Mouse (Mus musculus): ENCODE measurements around the gene Inpp1. TPM values are rescaled to one million over a fixed set of nuclear protein-coding genes. Genes with fewer than 3 reads are reported as not detected.
"Not testable (repeated sequence)": the region's sequence is repeated elsewhere in the genome, so short reads cannot be mapped to it uniquely, and the experiment has no call there.

The Inpp1 gene
- 6.1 and 8.1 TPM in 2 replicates for polyA plus RNA-seq (2015; fragmentation: Nextera tagmentation; extraction: Ambion mirVana)

DNA sequence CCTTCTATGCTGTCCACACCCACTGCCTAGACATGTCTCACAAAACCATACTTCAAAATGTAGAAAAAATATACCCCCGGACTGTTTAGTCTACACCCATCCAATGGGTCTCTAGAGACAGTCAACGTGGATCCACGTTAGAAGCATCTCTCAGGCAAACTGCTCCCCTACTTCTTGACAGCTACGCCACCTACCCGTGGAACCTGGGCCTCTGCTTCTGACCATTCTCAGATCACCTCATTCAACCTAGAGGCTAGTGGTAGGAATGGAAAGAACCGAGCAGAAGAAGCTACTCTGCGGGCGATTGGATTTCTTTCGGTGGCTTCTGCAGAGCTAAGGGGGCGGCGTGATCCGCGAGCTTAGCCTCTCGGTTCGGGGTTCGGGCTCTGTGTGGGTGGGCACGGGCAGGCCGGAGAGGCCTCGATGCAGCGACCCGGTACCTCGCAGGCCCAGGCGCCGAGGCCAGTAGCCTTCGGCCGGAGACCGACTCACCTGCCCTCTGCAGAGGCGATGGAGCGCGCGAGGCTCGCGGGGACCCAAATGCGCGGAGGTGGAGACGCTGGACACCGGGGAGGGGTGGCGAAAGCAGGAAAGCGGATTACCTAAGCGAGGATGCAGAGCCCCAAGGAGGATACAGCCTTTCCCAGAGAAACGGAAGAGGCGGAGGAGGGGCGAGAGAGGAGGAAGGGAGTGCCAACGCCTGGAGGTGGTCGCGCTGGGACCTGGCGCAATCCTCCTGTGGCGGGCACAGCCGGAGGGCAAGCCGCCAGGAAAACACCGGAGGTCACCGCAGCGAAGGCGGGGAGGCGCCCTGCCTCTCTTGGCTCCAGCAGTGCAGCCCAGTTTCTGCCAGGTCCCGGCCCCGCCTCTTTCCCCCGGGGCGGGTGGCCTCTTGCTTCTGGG lies at the start of gene Inpp1:
Gene Inpp1 (minus strand): TSS at position 779 of the 903 bp plus-strand sequence.
- H3K4me3 ChIP-seq (ENCODE audit: low read depth, low read length), result peak within 1 kb of the TSS; percentile 74
- WGBS, result under 1% methylated on average over 57 of the region's 59 CpGs
- H3K9me3 ChIP-seq (ENCODE audit: control insufficient read depth, low read length), result no peaks in the 10 kb centered on the region
- DNase-seq (ENCODE audit: low spot score) (peak; percentile 86), ATAC-seq (ENCODE audit: low FRiP score, low TSS enrichment) (peak; percentile 93)
- peak within 1 kb of the TSS; percentile 83 for H3K9ac ChIP-seq (ENCODE audit: low read length)
- H3K36me3 ChIP-seq (ENCODE audit: control insufficient read depth, insufficient read depth, low read length), result no peaks in the 10 kb centered on the region
- peak within 1 kb of the TSS; percentile 93 for H3K4me2 ChIP-seq (replicated peaks; ENCODE audit: low read depth)
- TF ChIP-seq CTCF (IDR thresholded peaks at IDR 0.05; ENCODE audit: low read depth), result peak; percentile 77
- TF ChIP-seq EP300 (optimal IDR thresholded peaks at IDR 0.05), result no peak
- H3K4me1 ChIP-seq (replicated peaks; ENCODE audit: control insufficient read depth, insufficient read depth), result peaks cover 3% of the 10 kb centered on the region; the same call in 1 of the 2 replicates
- peak within 1 kb of the TSS; percentile 78 for H3K27ac ChIP-seq (replicated peaks)
- no peaks in the 10 kb centered on the region for H3K27me3 ChIP-seq (ENCODE audit: control insufficient read depth, insufficient read depth, low read length)

- Histone ChIP-seq H3K4me1 (replicated peaks; ENCODE audit: control insufficient read depth, insufficient read depth) (no peaks in the 10 kb centered on the region), H3K4me3 (ENCODE audit: low read depth, low read length) (no peak overlapping the region), H3K9me3 (ENCODE audit: control insufficient read depth, low read length) (no peaks in the 10 kb centered on the region), H3K27ac (replicated peaks) (no peak overlapping the region), H3K27me3 (ENCODE audit: control insufficient read depth, insufficient read depth, low read length) (no peaks in the 10 kb centered on the region), H3K4me2 (replicated peaks; ENCODE audit: low read depth) (no peak overlapping the region), H3K9ac (ENCODE audit: low read length) (no peak overlapping the region), H3K36me3 (ENCODE audit: control insufficient read depth, insufficient read depth, low read length) (no peaks in the 10 kb centered on the region)
- no peak for DNase-seq (ENCODE audit: low spot score)
- TF ChIP-seq EP300 (optimal IDR thresholded peaks at IDR 0.05) (no peak), CTCF (IDR thresholded peaks at IDR 0.05; ENCODE audit: low read depth) (no peak)
- no peak for ATAC-seq (ENCODE audit: low FRiP score, low TSS enrichment)
- WGBS, result 94% methylated on average over 3 of the region's 3 CpGs
These were observed 48.5 kb upstream of the Inpp1 start for GRCm38 (mm10) chr1:52866007-52866406.

DNA sequence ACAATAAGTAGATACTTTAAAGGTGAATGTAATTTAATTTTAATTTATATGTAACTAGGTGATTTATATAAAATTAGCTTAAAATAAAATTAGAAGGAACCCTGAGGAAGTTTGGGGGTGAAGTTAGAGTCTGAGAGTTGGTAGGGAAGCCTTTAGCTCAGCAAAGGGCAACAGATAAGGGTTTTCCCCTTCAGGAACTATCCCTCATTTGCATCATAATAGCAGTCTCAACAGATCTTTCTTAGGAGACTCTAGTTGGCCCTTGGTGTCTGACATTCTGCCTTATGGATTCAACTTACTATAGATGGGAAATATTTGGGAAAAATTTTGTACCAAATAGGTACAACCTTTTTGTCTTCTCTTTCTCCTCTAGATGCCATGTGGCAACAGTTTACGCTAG lies 46.7 kb upstream of the Inpp1 start:
- no peak overlapping the region for H3K4me2 ChIP-seq (replicated peaks; ENCODE audit: low read depth)
- no peaks in the 10 kb centered on the region for H3K9me3 ChIP-seq (ENCODE audit: control insufficient read depth, low read length)
- DNase-seq (ENCODE audit: low spot score), result no peak
- no peak overlapping the region for H3K9ac ChIP-seq (ENCODE audit: low read length)
- H3K27ac ChIP-seq (replicated peaks), result no peak overlapping the region
- H3K4me3 ChIP-seq (ENCODE audit: low read depth, low read length), result no peak overlapping the region
- ATAC-seq (ENCODE audit: low FRiP score, low TSS enrichment), result no peak
- 100% methylated on average over 1 of the region's 1 CpGs for WGBS
- H3K27me3 ChIP-seq (ENCODE audit: control insufficient read depth, insufficient read depth, low read length), result no peaks in the 10 kb centered on the region
- no peaks in the 10 kb centered on the region for H3K36me3 ChIP-seq (ENCODE audit: control insufficient read depth, insufficient read depth, low read length)
- H3K4me1 ChIP-seq (replicated peaks; ENCODE audit: control insufficient read depth, insufficient read depth), result no peaks in the 10 kb centered on the region
- TF ChIP-seq CTCF (IDR thresholded peaks at IDR 0.05; ENCODE audit: low read depth) (no peak), EP300 (optimal IDR thresholded peaks at IDR 0.05) (no peak)

DNA sequence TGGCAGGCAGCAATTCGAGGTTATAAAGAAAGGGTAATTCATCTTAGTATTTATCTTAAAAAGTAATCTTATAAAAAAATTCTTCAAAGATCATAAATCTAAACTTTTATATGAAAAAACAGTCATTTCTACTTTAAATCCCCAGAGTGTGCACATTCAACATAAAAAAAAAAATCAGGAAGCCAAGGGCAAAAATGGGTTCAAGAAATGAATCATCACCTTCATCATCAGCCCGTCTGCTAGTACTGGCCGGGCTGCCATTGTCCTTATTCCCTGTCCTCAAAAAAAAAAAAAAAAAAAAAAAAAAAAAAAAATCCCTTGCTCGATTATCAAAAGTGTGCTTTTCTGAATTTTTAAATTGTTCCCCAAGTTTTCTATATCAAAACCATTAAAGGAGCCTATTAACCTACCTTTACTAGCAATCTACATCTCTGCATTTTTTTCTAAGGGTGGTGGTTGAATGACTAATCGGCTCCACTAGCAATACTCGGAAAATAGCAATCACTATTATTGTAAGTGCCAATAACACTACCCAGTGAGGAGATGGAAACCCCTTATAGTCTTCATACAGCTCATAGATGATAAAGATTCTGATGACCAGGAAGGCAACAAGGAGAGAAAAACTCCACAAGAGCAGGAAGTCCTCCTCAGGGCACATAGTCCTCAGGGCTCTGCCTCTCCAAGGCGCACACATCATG lies 38.6 kb upstream of the Inpp1 start:
- no peaks in the 10 kb centered on the region for H3K36me3 ChIP-seq (ENCODE audit: control insufficient read depth, insufficient read depth, low read length)
- H3K4me2 ChIP-seq (replicated peaks; ENCODE audit: low read depth), result no peak overlapping the region
- WGBS, result 79% methylated on average over 7 of the region's 7 CpGs
- DNase-seq (ENCODE audit: low spot score) (no peak), ATAC-seq (ENCODE audit: low FRiP score, low TSS enrichment) (no peak)
- H3K9ac ChIP-seq (ENCODE audit: low read length), result no peak overlapping the region
- no peaks in the 10 kb centered on the region for H3K4me1 ChIP-seq (replicated peaks; ENCODE audit: control insufficient read depth, insufficient read depth)
- H3K9me3 ChIP-seq (ENCODE audit: control insufficient read depth, low read length), result no peaks in the 10 kb centered on the region
- H3K27ac ChIP-seq (replicated peaks), result no peak overlapping the region
- no peaks in the 10 kb centered on the region for H3K27me3 ChIP-seq (ENCODE audit: control insufficient read depth, insufficient read depth, low read length)
- H3K4me3 ChIP-seq (ENCODE audit: low read depth, low read length), result no peak overlapping the region
- TF ChIP-seq EP300 (optimal IDR thresholded peaks at IDR 0.05), result no peak
- no peak for TF ChIP-seq CTCF (IDR thresholded peaks at IDR 0.05; ENCODE audit: low read depth)

- not testable (repeated sequence) for H3K4me3 ChIP-seq (ENCODE audit: low read depth, low read length); H3K9me3 ChIP-seq (ENCODE audit: control insufficient read depth, low read length); H3K9ac ChIP-seq (ENCODE audit: low read length); DNase-seq (ENCODE audit: low spot score); H3K36me3 ChIP-seq (ENCODE audit: control insufficient read depth, insufficient read depth, low read length); ATAC-seq (ENCODE audit: low FRiP score, low TSS enrichment); H3K27ac ChIP-seq (replicated peaks); H3K27me3 ChIP-seq (ENCODE audit: control insufficient read depth, insufficient read depth, low read length); H3K4me2 ChIP-seq (replicated peaks; ENCODE audit: low read depth); H3K4me1 ChIP-seq (replicated peaks; ENCODE audit: control insufficient read depth, insufficient read depth)
- WGBS, result no CpG with 5 or more reads among the region's 1 CpGs
- peak; percentile 75 for TF ChIP-seq CTCF (IDR thresholded peaks at IDR 0.05; ENCODE audit: low read depth)
These were observed 36.5 kb upstream of the Inpp1 start for GRCm38 (mm10) chr1:52854029-52854428.

All from stomach, postnatal 0 days (tissue).